Mouse (Mus musculus) layer of hippocampus, adult 9-11 months (tissue): ENCODE results near the gene Glrb.
A peak's percentile ranks its signal among the peaks of the same experiment; 100 is the strongest.

Experiments
- DNase-seq: peaks from one replicate; pipeline ENCODE4 v3.0.0; 2022

The Glrb gene

GRCm38 (mm10) chr3:80818619-80819018 is 94.8 kb downstream of the Glrb start:
- no peak for DNase-seq

DNA sequence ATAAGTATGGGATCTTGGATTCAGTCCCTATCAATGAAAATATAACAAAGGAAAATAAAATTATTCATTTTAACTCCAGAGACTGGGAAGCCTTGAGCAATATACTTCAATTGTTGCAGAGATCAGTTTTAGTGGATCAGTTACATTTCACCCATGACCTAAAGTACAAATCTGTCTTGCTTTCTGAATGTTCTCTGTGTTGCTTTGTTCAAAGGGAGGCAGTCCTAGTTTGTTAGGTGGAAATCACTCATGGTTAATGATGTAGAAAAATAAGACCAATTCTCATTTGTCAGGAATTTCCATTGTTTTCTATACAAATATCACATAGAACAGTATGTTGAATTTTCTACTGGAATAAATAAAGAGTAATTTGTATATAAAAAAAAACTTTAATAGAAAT is 99.7 kb downstream of the Glrb start:
- no peak for DNase-seq

GRCm38 (mm10) chr3:80812237-80812636 is 101.2 kb downstream of the Glrb start:
- DNase-seq, result no peak

GRCm38 (mm10) chr3:80805327-80805726 is 108.1 kb downstream of the Glrb start:
- no peak for DNase-seq

DNA sequence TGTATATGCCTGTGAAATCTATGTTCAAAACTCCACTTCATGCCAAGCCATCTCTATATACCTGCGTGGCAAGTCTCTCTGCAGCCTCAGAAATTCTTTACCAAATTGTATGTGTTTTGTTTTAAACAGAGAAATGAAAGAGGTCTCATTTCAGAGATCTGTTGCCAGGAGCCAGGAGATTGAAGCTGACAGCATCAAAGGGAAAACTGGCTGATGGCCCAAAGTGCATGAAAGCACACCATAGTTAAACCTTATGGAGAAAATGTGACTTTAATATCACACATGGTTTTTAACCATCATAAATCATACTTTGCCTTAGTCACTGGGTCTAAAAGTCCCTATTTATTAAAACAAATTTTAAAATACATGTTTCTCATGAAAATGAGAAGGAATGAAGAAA is 109.6 kb downstream of the Glrb start:
- DNase-seq, result no peak

DNA sequence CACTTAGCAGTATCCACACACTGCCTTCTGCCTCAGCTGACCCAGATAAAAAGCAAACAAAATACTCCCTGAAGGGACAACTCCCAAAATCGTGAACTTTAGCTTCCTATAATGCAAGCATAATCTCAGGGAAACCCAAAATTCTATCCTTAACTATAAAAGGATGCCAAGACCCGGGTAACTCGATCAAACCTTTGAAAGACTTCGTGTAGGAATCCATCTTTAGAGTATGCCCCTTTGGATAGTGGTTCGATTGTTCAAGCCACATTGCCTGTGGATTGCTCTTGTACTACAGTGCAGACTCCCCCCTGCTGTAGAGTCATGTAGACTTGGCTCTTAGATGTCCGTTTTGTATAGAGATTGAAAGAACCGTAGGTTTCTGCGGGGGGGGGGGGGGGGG is 110.2 kb downstream of the Glrb start:
- no peak for DNase-seq

- peak; percentile 94 for DNase-seq
Observed at GRCm38 (mm10) chr3:80802596-80803081, 110.8 kb downstream of the Glrb start, which contains the start of gene Gria2. TSS of gene Gria2 (minus strand) at chr3:80802835.

DNA sequence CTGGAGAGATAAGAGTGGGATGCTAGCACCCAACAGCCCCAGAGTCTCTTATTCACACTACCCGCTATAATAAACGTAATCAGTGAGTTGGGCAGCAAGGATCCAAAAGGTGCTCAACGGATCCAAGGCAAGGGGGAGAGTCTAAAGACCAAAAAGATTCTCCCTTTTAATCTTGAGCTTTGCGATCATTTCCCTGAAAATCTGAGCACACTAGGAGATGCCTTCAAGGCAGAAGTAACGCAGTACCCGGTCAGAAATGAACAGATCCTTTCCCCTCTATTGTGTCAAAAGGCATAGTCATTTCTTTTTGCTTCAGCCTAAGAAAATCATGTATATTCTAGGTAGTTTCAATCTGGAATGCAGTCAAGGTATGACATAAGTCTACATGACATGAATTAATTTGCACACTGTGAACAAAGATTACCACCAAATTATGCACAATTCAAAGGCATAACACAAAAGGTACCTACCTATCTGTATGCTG is 111.6 kb downstream of the Glrb start:
- DNase-seq, result no peak

DNA sequence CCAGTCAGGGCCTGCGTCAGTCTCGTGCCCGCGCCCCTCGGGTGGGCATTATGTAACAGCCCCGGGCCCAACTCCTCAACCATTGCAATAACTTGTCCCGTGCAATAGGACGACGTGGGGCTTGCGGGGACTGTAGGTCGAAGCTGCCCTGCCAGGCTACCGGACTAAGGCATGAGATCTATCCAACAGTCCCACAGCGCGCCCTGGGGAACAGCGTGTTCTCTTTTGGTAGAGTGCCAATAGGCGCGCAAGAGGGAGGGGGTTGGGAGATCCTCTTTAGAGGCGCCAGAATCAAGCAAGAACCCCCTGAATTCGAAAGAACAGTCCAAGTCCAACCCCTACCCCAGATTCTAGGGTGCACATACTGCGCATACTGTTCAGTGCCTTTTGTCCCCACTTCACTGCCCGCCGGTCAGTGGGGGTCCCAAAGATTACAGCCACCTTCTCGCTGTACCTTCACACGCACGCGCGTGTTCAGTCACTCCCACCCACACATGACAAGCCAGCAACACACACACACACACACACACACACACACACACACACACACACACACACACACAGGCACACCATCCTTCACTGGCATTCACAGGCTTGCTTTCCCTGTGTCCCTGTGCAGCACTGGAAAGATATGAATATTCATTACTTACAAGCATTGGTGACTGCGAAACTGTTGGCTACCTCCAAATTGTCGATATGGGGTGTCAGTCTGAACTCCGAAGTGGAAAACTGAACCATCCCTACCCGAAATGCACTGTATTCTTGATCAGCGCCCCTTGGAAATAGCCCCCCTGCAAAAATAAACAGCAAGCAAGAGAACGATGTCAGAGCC is 112.2 kb downstream of the Glrb start:
- DNase-seq, result peak; percentile 63

GRCm38 (mm10) chr3:80800299-80800994 is 113.0 kb downstream of the Glrb start:
- peak; percentile 47 for DNase-seq

GRCm38 (mm10) chr3:80797935-80798334 is 115.5 kb downstream of the Glrb start:
- DNase-seq, result no peak

GRCm38 (mm10) chr3:80796764-80797163 is 116.7 kb downstream of the Glrb start:
- no peak for DNase-seq

- no peak for DNase-seq
Observed at GRCm38 (mm10) chr3:80795284-80795683, 118.2 kb downstream of the Glrb start.
